Mouse (Mus musculus) central nervous system, embryonic 14 days (tissue): ENCODE measurements around the gene Togaram2. TPM values are rescaled to one million over a fixed set of nuclear protein-coding genes. Genes with fewer than 3 reads are reported as not detected.

Experiments
- polyA plus RNA-seq: library from polyadenylated mRNA; depleted of rRNA; stranded (reverse); fragments of >200 nt; gene quantifications from 2 replicates; pipeline ENCODE4 v1.2.3, GENCODE M21; 2012; rRNA removed

The Togaram2 gene
- 0.69 and 0.84 TPM in 2 replicates for polyA plus RNA-seq

DNA sequence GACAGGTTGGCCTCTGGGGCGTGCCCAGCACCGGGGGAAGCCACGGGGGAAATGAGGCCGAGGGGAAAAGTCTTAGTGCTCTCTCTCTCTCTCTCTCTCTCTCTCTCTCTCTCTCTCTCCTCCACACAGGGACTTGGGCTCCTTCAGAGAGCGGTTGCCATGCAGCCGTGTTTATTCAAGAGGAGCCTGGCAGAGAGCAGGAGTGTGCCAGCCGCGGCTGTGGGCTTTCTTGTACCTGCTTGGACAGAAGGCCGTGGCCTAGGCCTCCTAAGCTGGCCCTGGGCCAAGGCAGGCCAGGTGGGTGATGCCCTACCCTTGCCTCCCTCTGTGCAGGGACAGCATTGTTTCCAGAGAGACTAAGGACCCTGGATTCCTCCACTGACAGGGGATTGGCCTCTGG is at the start of gene Togaram2:
Togaram2 (plus strand) TSS at position 170 of the 400 bp plus-strand sequence.

DNA sequence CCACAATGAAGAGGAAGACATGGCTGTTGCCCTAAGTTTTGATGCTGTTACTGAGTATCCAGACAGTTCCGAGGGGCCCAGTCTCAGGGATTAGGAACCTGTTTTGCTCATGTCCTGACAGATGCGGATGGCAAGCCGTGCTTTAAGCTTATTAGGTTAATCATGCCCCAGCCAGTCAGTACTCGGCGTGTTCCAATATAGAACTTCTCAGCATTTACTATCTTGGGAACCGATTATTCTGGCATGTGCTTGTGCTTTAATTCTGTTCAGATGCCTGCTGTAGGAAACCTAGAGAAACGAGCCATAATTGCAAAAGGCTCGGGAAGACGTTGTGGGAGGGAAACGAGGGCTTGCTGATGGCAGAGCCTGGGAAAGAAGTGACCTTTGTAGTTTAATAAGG is 79.8 kb downstream of the Togaram2 start, which contains the start of gene Pcare:
Pcare (minus strand) TSS at position 64 of the 400 bp plus-strand sequence.

DNA sequence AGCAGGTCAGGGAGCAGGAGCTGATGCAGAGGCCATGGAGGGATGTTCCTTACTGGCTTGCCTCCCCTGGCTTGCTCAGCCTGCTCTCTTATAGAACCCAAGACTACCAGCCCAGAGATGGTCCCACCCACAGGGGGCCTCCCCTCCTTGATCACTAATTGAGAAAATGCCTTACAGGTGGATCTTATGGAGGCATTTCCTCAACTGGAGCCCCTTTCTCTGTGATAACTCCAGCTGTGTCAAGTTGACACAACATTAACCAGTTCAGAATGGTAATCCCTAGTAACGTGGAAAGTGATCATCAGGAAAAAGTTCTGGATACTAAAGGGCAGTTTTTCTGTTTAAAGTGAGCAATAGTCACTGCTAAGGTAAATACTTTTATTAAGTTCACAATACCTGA is 95.1 kb downstream of the Togaram2 start, which contains the start of gene Clip4:
Clip4 (plus strand) TSS at position 301 of the 400 bp plus-strand sequence.

Other genes with a start within 250 kb of the Togaram2 start
- 0.98 and 1.4 TPM in 2 replicates for gene Gm4707, start 213.3 kb upstream of the Togaram2 start, polyA plus RNA-seq
- gene Smchd1, start 197.9 kb upstream of the Togaram2 start, polyA plus RNA-seq, result 38.3 and 40.4 TPM in 2 replicates
- 10.7 and 13.8 TPM in 2 replicates for gene Ndc80, start 146.4 kb upstream of the Togaram2 start, polyA plus RNA-seq
- gene Spdya, start 121.2 kb upstream of the Togaram2 start, polyA plus RNA-seq, result 1.3 TPM in 2 replicates
- gene Wdr43, start 57.4 kb upstream of the Togaram2 start, polyA plus RNA-seq, result 36.9 and 41.9 TPM in 2 replicates
- not detected in 2 replicates for gene Pcare, start 79.6 kb downstream of the Togaram2 start, polyA plus RNA-seq
- 18.9 and 20.0 TPM in 2 replicates for gene Clip4, start 95.2 kb downstream of the Togaram2 start, polyA plus RNA-seq